Mouse (Mus musculus): ENCODE data around the gene Adipor2.

DNA sequence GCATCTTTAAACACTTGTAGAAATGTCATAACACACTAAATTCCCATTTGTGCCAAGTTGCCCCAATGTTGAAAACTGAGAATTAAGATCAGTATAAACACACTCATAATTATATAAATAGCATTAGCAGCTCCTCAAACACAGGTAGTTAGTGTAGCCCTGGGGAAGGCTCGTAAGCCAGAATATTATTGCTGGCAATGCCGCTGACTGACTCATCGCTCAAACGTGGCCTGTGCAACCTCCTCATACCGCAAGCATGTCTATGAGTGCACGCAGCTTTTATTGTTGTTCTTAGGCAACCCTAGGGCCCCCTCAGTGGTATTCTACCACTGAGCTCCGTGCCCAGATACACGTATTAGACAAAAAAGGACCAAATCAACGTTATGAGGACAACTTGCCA, 24.7 kb downstream of the Adipor2 start:
- TF ChIP-seq POLR2A (IDR thresholded peaks at IDR 0.05; ENCODE audit: low read depth, low read length) (no peak), CTCF (IDR thresholded peaks at IDR 0.05; ENCODE audit: extremely low read depth, insufficient read depth, insufficient read length, insufficient replicate concordance) (no peak)

Measured in spleen, adult 2 months (tissue).